Mouse (Mus musculus) spleen, adult 18-20 months (tissue): ENCODE measurements around the gene Mtmr3.

Source experiments
- DNase-seq, 2 experiments: peaks; one replicate each; pipeline ENCODE4 v3.0.0; 2022; ENCODE audit warnings: mixed read lengths in 2 of 2

The Mtmr3 gene

GRCm38 (mm10) chr11:4506486-4506885, 88.2 kb downstream of the Mtmr3 start:
- no peak for DNase-seq

DNA sequence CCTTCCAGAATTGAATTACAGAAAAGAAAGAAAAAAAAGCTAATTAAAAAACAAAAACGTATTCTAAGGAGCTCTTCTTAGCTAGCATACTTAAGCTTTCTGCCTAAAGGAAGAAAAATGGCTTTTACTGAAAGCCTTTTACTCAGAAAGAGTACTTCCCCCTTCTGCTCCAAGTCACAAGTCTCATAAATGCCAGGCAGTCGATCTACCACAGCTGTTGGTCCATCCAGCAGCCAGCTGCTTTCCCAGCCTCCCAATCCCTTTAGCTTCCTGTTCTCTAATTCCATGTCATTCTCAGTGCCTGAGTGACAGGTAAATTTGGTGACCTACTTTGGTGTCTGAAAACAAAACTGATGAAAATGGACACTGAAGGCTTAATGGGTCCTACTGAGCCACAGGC, 92.5 kb downstream of the Mtmr3 start:
- no peak for DNase-seq

DNA sequence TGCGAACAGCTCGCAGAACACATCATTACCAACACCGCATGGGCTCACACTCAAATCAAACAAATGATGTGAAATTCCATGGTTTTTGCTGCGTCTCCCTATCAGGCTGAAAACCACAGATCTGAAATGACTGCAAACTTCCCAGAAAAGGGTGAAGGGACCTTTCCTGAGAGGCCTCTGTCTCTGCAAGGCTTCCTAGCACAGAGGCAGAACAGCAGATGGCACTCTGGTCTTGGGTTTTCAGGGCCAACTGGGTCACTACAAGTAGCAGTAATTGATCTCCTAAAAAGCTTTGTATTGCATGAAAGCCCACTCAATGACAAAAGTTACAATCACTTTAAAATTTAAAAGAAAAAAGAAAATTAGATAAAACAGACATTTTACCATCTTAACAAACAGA, 93.8 kb downstream of the Mtmr3 start:
- DNase-seq: no peak

GRCm38 (mm10) chr11:4500261-4500660, 94.4 kb downstream of the Mtmr3 start:
- no peak for DNase-seq

- no peak for DNase-seq
Measured at GRCm38 (mm10) chr11:4499456-4499855, 95.2 kb downstream of the Mtmr3 start.

- no peak for DNase-seq
Measured at GRCm38 (mm10) chr11:4498774-4499173, 95.9 kb downstream of the Mtmr3 start.

DNA sequence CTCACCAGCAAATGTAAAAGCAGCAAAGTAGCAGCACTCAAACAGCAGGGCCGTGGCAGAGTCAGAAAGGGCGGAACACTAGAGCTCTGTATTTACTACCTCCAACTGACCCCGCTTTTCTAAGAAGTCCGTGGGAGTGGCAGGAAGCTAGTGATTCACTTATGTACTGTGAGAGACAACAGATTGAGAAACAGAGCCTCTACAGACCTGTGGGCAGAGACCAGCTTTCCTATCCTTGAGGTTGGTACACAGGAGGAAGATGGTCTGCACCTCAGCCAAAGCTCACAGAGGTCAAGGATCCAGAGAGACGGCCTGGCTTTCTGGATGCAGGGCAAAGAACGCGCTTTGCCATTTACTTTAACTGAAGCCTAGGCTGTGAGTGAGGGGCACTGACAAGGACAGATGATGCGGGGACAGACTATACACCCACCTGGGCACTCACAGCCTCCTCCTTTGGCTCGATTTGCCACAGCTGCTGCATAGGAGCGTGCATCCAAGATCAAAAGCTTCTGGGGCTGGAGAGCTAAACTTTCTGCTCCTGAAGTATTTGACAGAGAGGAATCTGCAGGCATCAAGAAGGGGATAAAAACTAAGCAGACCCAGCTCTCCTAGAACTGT, 97.1 kb downstream of the Mtmr3 start:
- DNase-seq: no peak

- no peak for DNase-seq
Measured at GRCm38 (mm10) chr11:4495021-4495540, 99.6 kb downstream of the Mtmr3 start.

GRCm38 (mm10) chr11:4489207-4489606, 105.5 kb downstream of the Mtmr3 start:
- no peak for DNase-seq

DNA sequence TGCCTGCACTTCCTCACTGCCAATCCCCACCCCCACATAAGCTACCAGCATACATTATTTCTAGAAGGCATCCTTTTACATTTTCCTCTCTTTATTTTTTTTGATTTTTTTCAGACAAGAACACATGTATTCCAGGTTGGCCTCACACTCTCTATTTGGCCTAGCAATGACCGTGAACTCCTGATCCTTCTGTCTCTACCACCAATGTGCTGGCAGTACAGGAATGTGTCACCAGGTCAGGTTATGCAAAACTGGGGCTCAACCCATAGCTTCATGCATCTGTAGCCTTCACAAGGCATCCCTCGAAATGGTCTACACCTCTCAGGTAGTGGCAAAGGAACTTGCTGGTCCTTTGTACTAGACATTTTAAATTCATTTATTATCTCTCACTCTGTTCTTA, 105.9 kb downstream of the Mtmr3 start:
- DNase-seq: no peak

GRCm38 (mm10) chr11:4488367-4488766, 106.3 kb downstream of the Mtmr3 start:
- no peak for DNase-seq

- no peak for DNase-seq
Measured at GRCm38 (mm10) chr11:4487401-4487965, 107.2 kb downstream of the Mtmr3 start.

DNA sequence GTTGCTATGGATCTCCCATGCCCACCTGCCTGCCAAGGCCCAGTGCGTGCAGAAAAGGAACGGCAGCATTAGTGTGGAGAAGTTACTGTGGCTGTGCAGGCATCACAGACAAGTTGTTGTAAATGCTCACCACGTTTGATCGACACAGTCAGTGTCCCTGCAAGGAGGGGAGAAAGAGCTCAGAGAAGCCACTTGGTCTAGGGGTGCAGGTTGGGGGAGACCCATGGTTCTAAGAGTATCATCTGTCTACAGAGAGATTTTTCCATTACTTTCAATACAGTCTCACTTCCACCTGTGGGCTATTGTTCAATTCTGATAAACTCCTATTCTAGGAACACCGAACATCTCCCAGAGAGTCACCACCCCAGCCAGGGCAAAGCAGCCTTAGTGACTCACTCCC, 110.1 kb downstream of the Mtmr3 start:
- DNase-seq: no peak

GRCm38 (mm10) chr11:4482641-4483040, 112.0 kb downstream of the Mtmr3 start:
- DNase-seq: no peak

- DNase-seq: no peak
Measured at GRCm38 (mm10) chr11:4476184-4476697, 118.4 kb downstream of the Mtmr3 start.

- DNase-seq: no peak
Measured at GRCm38 (mm10) chr11:4472464-4473179, 122.0 kb downstream of the Mtmr3 start.

DNA sequence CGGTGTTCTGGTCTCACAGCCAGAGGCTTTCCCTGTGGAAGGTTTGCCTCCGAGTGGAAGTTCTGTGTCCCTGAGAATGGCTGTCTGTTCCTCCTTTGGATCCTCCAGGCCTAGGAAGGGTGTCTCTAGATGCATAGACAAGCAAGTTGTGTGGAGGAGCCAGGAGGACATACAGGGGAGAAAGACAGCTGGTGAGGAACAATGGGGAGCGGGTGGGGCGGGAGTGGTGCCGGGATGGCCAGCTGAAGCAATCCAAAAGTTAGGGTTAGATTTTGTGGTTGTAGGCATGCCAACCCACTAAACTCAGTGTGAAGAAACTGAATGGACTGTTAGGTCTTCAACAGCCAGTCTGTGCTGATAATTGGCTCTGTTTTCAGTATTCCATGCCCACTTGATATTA, 122.9 kb downstream of the Mtmr3 start:
- DNase-seq: no peak

DNA sequence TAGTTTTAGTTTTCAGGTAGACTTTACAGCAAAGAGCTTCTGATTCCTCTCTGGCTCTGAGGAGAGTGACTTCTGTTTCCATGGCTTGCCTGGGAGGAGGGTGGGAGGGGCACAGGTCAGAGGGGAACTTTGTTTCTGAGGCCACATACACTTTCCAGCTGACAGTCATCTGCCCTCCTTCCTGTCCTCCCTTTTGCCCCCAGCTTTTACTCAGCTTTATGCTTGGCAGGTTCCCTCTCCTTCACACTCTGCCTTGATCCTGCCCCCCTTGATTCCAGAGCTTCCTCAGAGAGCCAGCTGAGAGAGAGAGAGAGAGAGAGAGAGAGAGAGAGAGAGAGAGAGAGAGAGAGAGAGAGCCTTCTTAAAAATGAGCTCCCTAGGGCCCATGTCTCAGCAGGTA, 123.4 kb downstream of the Mtmr3 start:
- DNase-seq: no peak

DNA sequence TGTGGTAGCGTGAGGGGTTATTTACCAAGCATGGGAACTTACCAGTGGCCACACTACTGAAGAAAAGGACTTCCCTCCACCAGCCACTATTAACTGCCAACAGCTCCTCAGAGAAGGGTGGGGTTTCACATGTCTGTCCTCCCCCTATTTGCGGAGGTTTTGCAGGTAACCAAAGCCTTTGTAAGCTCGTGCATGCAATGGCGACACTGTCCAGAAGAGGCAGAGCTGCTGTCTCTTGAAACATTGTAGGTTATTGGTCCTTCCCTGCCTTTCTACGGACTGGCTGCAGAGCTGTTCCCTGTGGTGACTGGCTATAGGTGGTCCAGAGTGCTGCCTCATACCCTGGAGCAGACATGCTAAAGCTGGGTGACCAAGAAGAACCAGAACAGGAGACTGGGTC, 125.6 kb downstream of the Mtmr3 start:
- no peak for DNase-seq

DNA sequence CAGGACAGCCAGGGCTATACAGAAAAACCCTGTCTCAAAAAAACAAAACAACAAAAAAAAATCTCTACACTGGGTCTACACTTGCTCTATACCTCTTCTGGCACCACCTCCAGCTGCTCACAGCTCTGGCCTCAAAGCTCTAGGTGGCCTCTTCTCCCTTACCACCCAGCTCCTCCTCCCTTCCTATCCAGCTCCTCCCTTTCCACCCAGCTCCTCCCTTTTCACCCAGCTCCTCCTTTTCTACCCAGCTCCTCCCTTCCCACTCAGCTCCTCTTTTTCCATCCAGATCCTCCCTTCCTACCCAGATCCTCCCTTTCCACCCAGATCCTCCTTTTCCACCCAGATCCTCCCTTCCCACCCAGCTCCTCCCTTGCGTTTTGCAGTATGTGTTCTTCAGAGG, 127.2 kb downstream of the Mtmr3 start:
- DNase-seq: no peak

GRCm38 (mm10) chr11:4466191-4466590, 128.5 kb downstream of the Mtmr3 start:
- no peak for DNase-seq

DNA sequence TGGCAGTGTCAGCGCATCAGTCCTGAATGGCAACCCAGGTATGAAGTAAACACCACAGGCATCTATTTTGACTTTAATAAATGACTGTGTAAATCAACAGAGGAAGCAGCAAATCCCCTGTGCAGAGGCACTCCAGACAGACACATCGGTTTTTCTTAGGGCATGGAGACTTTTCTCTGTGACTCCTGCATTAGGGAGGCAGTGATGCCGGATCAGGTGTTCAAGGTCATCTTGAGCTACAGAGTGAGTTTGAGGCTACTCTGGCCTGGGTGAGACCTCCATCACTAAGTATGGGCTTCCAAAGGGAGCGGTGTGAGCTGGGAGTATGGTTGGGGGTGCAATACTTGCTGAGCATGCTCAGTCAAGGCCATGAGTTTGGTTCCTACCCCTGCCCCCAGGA, 130.0 kb downstream of the Mtmr3 start:
- DNase-seq: no peak

GRCm38 (mm10) chr11:4464186-4464585, 130.5 kb downstream of the Mtmr3 start:
- no peak for DNase-seq

DNA sequence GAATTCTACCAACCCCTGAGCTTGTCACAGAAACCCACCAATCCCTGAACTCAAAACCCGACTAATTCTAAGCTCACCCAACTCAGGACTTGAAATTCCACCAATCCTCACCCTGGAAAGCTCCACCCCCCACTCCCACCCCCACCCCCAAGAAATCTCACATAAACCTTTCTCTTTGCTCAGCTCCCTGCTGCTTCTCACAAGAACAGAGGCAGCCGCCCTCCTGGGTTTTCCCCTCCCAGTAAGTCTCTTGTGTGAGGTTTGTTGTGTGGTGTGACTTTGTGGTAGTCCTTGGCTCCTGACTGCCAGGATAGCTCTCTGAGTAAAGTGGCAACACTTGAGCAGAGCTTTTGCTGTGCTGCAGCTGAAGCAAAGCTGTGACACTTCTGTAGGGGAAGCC, 131.8 kb downstream of the Mtmr3 start:
- no peak for DNase-seq
